Mouse (Mus musculus) intestine, embryonic 15.5 days (tissue): ENCODE results near the gene Marveld1. TPM values are rescaled to one million over a fixed set of nuclear protein-coding genes. Genes with fewer than 3 reads are reported as not detected.

Experiments
- ATAC-seq: fragments of 200-750 bp; cut with Nextera tagmentation; 2 replicates; pipeline ENCODE4 v1.8.0; 2017; ENCODE audit warnings: moderate TSS enrichment, moderate library complexity
- H3K27ac ChIP-seq: fragments of 300-500 bp; sonication (generic); 2 replicates; pipeline ENCODE4 v1.5.1; 2015; ENCODE audit warnings: mild to moderate bottlenecking, inconsistent platforms
- H3K27me3 ChIP-seq: fragments of 300-500 bp; sonication (generic); replicated peaks from 2 replicates; pipeline ENCODE4 v1.6.1; 2015; ENCODE audit warnings: inconsistent platforms
- H3K36me3 ChIP-seq: fragments of 300-500 bp; sonication (generic); 2 replicates; pipeline ENCODE4 v1.6.1; 2015; ENCODE audit warnings: inconsistent platforms
- H3K4me1 ChIP-seq: fragments of 300-500 bp; sonication (generic); replicated peaks from 2 replicates; pipeline ENCODE4 v1.6.1; 2015; ENCODE audit warnings: inconsistent platforms
- H3K4me2 ChIP-seq: fragments of 300-500 bp; sonication (generic); replicated peaks from 2 replicates; pipeline ENCODE4 v1.6.1; 2015; ENCODE audit warnings: mild to moderate bottlenecking, inconsistent platforms
- H3K4me3 ChIP-seq: fragments of 300-500 bp; sonication (generic); replicated peaks from 2 replicates; pipeline ENCODE4 v1.5.1; 2015; ENCODE audit warnings: inconsistent platforms
- H3K9ac ChIP-seq: fragments of 300-500 bp; sonication (generic); 2 replicates; pipeline ENCODE4 v1.6.1; 2015; ENCODE audit warnings: inconsistent platforms
- H3K9me3 ChIP-seq: fragments of 300-500 bp; sonication (generic); 2 replicates; pipeline ENCODE4 v1.6.1; 2016; ENCODE audit warnings: inconsistent platforms
- WGBS: fragments of 180-500 bp; shearing (Covaris S2); methylation state at CpG from one replicate; pipeline ENCODE4 v1.1.7; 2015; 5-methylcytosine and 5-hydroxymethylcytosine counted together
- polyA plus RNA-seq: library from polyadenylated mRNA; unstranded; fragments of >200 nt; fragmentation: Nextera tagmentation; extraction: Ambion mirVana; gene quantifications from 2 replicates; pipeline ENCODE4 v1.2.1, GENCODE M21; 2015

Gene Marveld1
- polyA plus RNA-seq, 1 experiment from 2014 or later: 12.3 TPM

GRCm38 (mm10) chr19:42193311-42193710 lies 46.1 kb downstream of the Marveld1 start:
- Histone ChIP-seq H3K9ac (no peak overlapping the region), H3K4me3 (no peak overlapping the region), H3K36me3 (peaks cover 17% of the 10 kb centered on the region), H3K27me3 (0 out of 2 replicates have a peak, but pooled peaks cover 4% of the 10 kb centered on the region), H3K4me1 (peaks cover 4% of the 10 kb centered on the region), H3K9me3 (no peaks in the 10 kb centered on the region), H3K27ac (no peak overlapping the region), H3K4me2 (no peak overlapping the region)
- 71% methylated on average over 2 of the region's 2 CpGs for WGBS
- no peak for ATAC-seq

- Histone ChIP-seq H3K4me3 (no peak overlapping the region), H3K27ac (no peak overlapping the region), H3K27me3 (peaks cover 32% of the 10 kb centered on the region), H3K4me1 (peaks cover 7% of the 10 kb centered on the region), H3K4me2 (no peak overlapping the region), H3K36me3 (peaks cover 7% of the 10 kb centered on the region), H3K9me3 (no peaks in the 10 kb centered on the region), H3K9ac (no peak overlapping the region)
- no peak for ATAC-seq
- WGBS: 71% methylated on average over 4 of the region's 4 CpGs
Observed at GRCm38 (mm10) chr19:42196378-42196777, 49.2 kb downstream of the Marveld1 start.

- peaks cover under 1% of the 10 kb centered on the region; the same call in 1 of the 2 replicates for H3K36me3 ChIP-seq
- 56% methylated on average over 4 of the region's 4 CpGs for WGBS
- no peak overlapping the region for H3K9ac ChIP-seq
- no peak overlapping the region for H3K4me3 ChIP-seq
- no peak overlapping the region for H3K4me2 ChIP-seq
- no peaks in the 10 kb centered on the region for H3K9me3 ChIP-seq
- H3K27ac ChIP-seq: no peak overlapping the region
- ATAC-seq: no peak
- peaks cover 14% of the 10 kb centered on the region for H3K4me1 ChIP-seq
- peaks cover 39% of the 10 kb centered on the region for H3K27me3 ChIP-seq
Observed at GRCm38 (mm10) chr19:42197066-42197465, 49.9 kb downstream of the Marveld1 start.

DNA sequence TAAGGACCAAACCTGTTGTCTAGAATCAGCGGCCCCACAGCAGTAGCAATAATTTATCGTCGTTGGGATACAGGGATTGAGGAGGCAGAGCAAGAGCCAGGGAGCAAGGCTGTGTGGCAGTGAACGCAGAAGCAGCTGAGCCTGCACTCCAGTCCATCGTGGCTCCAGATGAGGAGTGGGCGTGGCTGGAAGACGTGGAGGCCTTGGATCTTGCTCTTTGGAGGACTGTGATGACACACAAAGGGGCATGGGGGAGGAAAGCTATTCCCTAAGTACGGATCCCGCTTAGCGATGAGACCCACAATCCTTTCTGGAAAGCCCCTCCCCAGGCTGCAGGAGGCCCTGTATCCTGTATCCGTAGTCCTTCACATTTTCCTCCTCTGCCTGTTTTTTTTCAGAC lies 50.8 kb downstream of the Marveld1 start:
- Histone ChIP-seq H3K9ac (no peak overlapping the region), H3K36me3 (no peaks in the 10 kb centered on the region), H3K4me2 (no peak overlapping the region), H3K27ac (no peak overlapping the region), H3K4me1 (peaks cover 15% of the 10 kb centered on the region), H3K27me3 (peaks cover 48% of the 10 kb centered on the region), H3K9me3 (no peaks in the 10 kb centered on the region), H3K4me3 (no peak overlapping the region)
- WGBS: 44% methylated on average over 11 of the region's 11 CpGs
- no peak for ATAC-seq

Other genes starting within 250 kb of the Marveld1 start
- gene Pgam1, start 235.5 kb upstream of the Marveld1 start, polyA plus RNA-seq: 855 and 865 TPM in 2 replicates
- 65.4 and 72.5 TPM in 2 replicates for gene Exosc1, start 214.0 kb upstream of the Marveld1 start, polyA plus RNA-seq
- gene Zdhhc16, start 213.9 kb upstream of the Marveld1 start, polyA plus RNA-seq: 67.1 and 71.9 TPM in 2 replicates
- 26.5 and 26.8 TPM in 2 replicates for gene Mms19, start 166.2 kb upstream of the Marveld1 start, polyA plus RNA-seq
- gene Ubtd1, start 165.6 kb upstream of the Marveld1 start, polyA plus RNA-seq: 12.2 and 12.4 TPM in 2 replicates
- 0.18 TPM in 1 of 2 replicates, not detected in the other for gene Ankrd2, start 111.4 kb upstream of the Marveld1 start, polyA plus RNA-seq
- gene Hoga1, start 101.8 kb upstream of the Marveld1 start, polyA plus RNA-seq: 1.6 and 1.7 TPM in 2 replicates
- gene 4933411K16Rik, start 95.2 kb upstream of the Marveld1 start, polyA plus RNA-seq: not detected in 2 replicates
- gene Morn4, start 61.0 kb upstream of the Marveld1 start, polyA plus RNA-seq: 15.4 and 16.5 TPM in 2 replicates
- gene Pi4k2a, start 56.9 kb upstream of the Marveld1 start, polyA plus RNA-seq: 23.4 and 23.6 TPM in 2 replicates
- 36.4 and 40.7 TPM in 2 replicates for gene Avpi1, start 18.3 kb upstream of the Marveld1 start, polyA plus RNA-seq
- gene Zfyve27, start 16.6 kb downstream of the Marveld1 start, polyA plus RNA-seq: 20.6 and 21.5 TPM in 2 replicates
- 9.2 and 14.0 TPM in 2 replicates for gene Sfrp5, start 54.9 kb downstream of the Marveld1 start, polyA plus RNA-seq
- 1.1 and 1.5 TPM in 2 replicates for gene Golga7b, start 100.2 kb downstream of the Marveld1 start, polyA plus RNA-seq